Mouse (Mus musculus) layer of hippocampus, postnatal 25 days (tissue): ENCODE results near the gene Zmynd10. TPM values are rescaled to one million over a fixed set of nuclear protein-coding genes. Genes with fewer than 3 reads are reported as not detected.

Experiments
- DNase-seq, 2 experiments: peaks; one replicate each; pipeline ENCODE4 v3.0.0; 2022; ENCODE audit warnings: mixed read lengths in 2 of 2, low spot score in 1 of 2; ENCODE audit errors: extremely low spot score in 1 of 2
- total RNA-seq, 2 experiments: library from RNA; stranded (reverse); gene quantifications; 2 replicates each; pipeline ENCODE4 v1.2.3; 2021

Gene Zmynd10
- total RNA-seq, 2 experiments from 2014 or later: 4.7 to 5.2 TPM

DNA sequence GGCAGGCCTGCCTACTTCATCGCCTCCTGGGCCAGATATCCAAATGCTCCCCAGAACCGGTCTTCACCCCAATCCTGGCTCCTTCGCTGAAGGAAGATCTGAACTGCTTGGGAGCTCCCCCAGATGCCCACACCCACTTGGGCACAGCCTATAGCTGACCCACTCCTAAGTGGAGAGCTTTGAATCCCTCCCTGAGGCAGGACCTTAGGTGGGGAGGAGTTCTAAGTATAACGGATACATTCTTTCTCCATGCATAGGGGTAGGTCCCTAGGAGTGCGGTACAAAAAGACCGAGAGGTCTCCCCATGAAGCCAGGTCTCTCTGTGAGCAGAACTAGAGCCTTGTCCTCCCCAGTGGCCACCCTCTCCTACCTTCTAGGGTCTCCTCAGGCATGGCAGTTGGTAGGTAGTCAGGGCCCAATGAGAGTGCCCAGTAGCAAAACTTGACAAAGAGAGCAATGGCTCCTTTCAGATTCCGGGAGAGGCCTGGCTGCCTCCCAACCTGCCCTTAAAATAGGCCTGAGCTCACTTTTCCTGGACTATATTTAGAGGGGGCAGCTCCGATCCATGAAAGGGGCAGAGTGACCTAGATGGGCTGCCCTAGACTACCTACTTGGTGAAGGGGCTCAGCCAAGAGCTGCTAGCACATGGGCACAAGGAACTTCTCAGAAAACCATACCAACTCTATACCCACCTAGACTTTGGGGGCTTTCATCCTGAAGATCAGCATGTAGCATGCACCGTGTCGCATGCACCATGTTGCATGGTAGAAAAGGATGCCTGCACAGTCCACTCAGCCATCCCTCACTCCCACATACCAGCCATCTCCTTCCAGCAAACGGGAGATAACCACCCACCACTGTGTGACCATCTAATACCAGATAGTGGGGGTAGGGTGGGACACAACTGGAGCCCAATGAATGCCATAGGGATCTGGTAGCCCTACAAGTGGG, 49.8 kb downstream of the Zmynd10 start:
- no peak for DNase-seq

DNA sequence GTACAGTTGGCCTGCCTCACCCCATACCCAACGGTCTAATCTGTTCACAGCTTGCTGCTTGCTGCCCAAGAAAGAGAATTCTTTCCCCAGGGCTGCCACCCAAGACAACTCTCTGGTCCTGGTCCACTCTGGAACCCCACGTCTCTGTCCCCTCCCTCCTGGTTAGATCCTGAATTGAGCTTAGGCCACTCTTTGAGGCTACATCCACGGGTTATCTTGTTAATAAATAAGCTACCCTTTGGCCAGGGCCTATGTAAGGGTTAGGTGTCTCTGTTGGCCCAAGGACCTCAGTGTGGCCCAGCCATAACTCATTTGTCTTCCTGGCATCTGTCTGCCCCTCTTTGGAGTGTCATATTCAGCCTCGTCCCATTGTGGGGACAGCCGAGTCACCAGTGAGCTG, 51.3 kb downstream of the Zmynd10 start:
- DNase-seq: no peak

DNA sequence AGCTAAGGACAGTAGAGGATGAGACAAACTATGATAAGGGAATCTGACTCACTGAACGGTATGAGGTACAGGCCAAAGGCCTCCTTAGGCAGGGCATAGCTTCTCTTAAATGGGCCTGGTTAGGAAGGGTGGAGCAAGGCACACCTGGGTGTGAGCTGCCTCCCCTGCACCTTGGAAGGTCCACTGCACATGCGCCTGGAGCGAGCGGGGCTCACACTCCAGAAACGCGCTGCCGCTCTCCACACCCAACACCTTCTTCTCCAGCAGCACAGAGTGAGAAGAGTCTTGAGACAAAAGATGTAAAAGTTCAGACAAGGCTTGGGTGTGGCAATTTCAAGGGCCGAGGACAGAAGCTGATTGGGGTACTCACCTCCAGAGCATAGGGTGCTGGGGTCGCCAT, 52.3 kb downstream of the Zmynd10 start:
- no peak for DNase-seq

DNA sequence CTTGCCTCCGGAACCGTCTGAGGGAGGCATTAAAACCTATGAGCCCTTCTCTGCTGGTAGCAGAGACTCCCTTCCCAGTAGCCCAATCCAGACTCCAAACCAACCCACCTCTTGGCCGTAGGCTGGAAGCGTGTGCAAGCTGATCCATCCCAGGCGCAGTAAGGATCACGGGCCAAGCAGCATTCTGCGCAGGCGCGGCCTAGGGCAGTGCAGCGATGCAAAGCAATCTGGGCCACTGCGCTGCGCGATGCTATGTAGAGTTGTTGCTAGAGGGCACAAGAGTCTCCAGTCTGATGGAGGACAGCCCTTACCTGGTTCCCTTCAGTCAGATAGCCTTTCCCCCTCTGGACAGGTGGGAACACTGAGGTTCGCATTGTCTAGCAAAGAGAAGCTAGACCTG, 52.7 kb downstream of the Zmynd10 start:
- DNase-seq: no peak

DNA sequence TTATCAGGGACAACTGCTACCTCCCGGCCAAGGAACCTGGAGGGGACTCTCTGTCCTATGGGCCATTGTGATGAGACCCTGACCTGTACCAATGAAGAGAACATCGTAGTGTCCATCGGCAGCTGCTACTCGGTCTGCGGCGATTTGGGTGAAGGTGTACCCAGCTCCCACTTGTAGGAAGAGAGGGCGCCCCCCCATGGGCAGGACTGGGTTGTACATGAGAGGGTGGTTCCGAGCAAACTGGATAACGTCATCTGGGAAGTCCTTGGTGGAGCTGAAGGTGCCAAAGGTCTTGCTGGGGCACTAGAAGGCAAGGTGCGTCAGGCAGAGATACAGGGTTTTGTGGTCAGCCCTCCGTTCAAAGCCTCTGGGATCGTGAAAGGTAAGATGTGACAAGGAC, 53.6 kb downstream of the Zmynd10 start:
- DNase-seq: no peak

Other genes with a start within 250 kb of the Zmynd10 start
- gene Hemk1, start 208.9 kb upstream of the Zmynd10 start, total RNA-seq: 10 to 100 TPM; 16.5 to 18.2 TPM
- 1 to 10 TPM; 2.1 to 2.3 TPM for gene 6430571L13Rik, start 206.7 kb upstream of the Zmynd10 start, total RNA-seq
- 10 to 100 TPM; 16.8 to 21.2 TPM for gene Cacna2d2, start 147.7 kb upstream of the Zmynd10 start, total RNA-seq
- 10 to 100 TPM; 38.1 to 41.0 TPM for gene Tmem115, start 13.4 kb upstream of the Zmynd10 start, total RNA-seq
- gene Cyb561d2, start 5.1 kb upstream of the Zmynd10 start, total RNA-seq: 10 to 100 TPM; 16.4 to 18.5 TPM
- gene Nprl2, start 5.1 kb upstream of the Zmynd10 start, total RNA-seq: 10 to 100 TPM; 42.4 to 44.9 TPM
- gene Rassf1, start 4.3 kb downstream of the Zmynd10 start, total RNA-seq: 10 to 100 TPM; 16.1 to 16.3 TPM
- gene Tusc2, start 16.0 kb downstream of the Zmynd10 start, total RNA-seq: 10 to 100 TPM; 71.1 to 76.0 TPM
- 10 to 100 TPM; 13.2 to 17.8 TPM for gene Hyal2, start 20.6 kb downstream of the Zmynd10 start, total RNA-seq
- gene Hyal1, start 29.6 kb downstream of the Zmynd10 start, total RNA-seq: 1 to 10 TPM; 6.4 to 8.0 TPM
- gene Naa80, start 31.6 kb downstream of the Zmynd10 start, total RNA-seq: 10 to 100 TPM; 11.3 to 13.3 TPM
- 1 to 10 TPM; 1.4 to 1.9 TPM for gene Hyal3, start 33.5 kb downstream of the Zmynd10 start, total RNA-seq
- gene Ifrd2, start 40.3 kb downstream of the Zmynd10 start, total RNA-seq: 10 to 100 TPM; 11.8 to 16.8 TPM
- gene Sema3b, start 61.9 kb downstream of the Zmynd10 start, total RNA-seq: 1 to 10 TPM; 2.2 to 2.7 TPM
- gene Gnai2, start 88.1 kb downstream of the Zmynd10 start, total RNA-seq: 100 to 1,000 TPM; 208 to 223 TPM
- gene Slc38a3, start 122.2 kb downstream of the Zmynd10 start, total RNA-seq: 10 to 100 TPM; 57.8 to 66.2 TPM
- not detected for gene Gnat1, start 132.4 kb downstream of the Zmynd10 start, total RNA-seq
- gene Sema3f, start 163.2 kb downstream of the Zmynd10 start, total RNA-seq: 1 to 10 TPM; 2.9 to 4.2 TPM
- gene Rbm5, start 223.7 kb downstream of the Zmynd10 start, total RNA-seq: 100 to 1,000 TPM; 117 to 159 TPM